Mouse (Mus musculus) liver, adult 2 months (tissue): ENCODE results near the gene Kcnq1.

Experiments used
- CTCF ChIP-seq: fragments of 200-500 bp; IDR thresholded peaks from 2 replicates; pipeline ENCODE4 v1.5.1; 2011; ENCODE audit warnings: low read depth, low read length, control low read depth
- POLR2A ChIP-seq: fragments of 200-500 bp; IDR thresholded peaks from 2 replicates; pipeline ENCODE4 v1.6.1; 2011; ENCODE audit warnings: low read length, control low read depth; ENCODE audit not compliant: insufficient read depth; ENCODE audit errors: extremely low read depth

DNA sequence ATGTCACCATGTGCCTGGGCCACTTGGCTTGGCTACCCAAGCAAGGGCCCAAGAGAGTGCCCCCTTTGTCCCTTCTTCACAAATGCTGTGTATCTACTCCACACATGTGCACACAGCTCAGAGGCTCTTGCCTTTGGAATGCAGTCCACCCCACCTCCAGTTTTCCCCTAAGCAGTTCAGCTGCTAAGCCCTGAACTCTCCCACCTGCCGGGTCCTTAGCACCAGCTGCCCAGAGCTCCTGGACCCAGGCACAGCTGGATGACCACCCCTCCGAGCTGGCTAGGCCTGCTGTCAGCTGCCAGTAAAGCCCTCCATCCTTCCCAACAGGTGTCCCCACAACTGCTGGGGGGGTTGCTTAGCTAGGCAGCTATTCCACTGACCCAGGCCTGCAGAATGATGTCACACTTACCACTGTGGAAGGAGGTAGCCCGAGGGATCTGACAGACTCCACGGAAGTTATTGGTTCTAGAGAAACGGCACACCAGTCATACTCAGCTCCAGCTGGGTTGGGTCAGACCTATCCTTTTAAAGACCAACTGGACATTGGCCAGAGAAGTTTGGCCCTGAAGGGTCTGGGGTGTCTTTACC is 295.4 kb downstream of the Kcnq1 start:
- TF ChIP-seq CTCF (no peak), POLR2A (no peak)
